Mouse (Mus musculus): ENCODE data around the gene Nol10. TPM values are rescaled to one million over a fixed set of nuclear protein-coding genes. Genes with fewer than 3 reads are reported as not detected.

The Nol10 gene
- 1 to 10 TPM; 5.6 to 7.6 TPM for total RNA-seq (2021)
- long read RNA-seq, experiment 1, partial matches to known transcripts = 1 of 2 reads
- long read RNA-seq, experiment 1, other reads (novel, unspliced or antisense) = 0 of 2 reads
- long read RNA-seq, experiment 2 = 0 reads

DNA sequence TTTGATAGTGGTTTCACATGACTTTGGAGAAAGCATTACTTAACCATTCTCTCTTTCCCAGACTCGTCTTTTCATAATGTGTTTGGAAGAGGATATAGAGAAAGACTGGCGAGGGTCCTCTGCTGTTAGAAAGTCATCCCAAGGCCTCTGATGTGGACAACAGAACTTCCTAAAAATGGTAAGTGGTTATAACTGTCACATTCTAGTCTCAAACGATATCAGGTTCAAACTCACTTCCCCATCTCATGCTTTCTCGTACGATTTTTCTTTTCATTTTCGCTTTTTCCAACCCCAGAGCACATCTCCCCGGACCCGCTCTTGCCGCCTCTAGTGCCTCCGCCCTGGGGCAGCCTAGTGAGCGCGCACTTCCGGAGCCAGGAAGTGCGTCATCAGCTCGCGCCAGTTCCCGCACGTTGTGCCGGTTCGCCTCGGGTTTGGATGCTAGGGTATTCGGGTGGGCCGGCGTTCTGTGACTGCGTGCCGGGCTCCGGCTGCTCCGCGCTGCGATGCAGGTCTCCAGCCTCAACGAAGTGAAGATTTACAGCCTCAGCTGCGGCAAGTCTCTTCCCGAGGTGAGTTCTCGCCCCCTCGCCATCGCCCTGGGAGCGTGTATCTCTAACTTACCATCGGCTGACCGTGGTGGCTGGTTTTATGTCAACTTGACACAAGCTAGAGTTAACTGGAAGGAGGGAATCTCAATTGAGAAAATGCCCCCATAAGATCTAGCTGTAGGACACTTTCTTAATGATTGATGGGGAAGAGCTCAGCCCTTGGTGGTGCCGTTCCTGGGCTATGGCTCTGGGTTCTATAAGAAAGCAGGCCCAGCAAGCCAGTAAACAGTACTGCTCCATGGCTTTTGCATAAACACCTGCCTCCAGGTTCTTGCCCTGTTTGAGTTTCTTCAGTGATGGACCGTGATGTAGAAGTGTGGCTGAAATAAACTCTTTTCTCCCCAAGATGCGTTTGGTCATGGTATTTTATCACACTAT lies at the start of gene Nol10:
Nol10 (plus strand) TSS at position 411 of the 989 bp plus-strand sequence.
- peak; percentile 78 to 80 for DNase-seq
- intact Hi-C loops (cut with DNase I) = no loop called here

DNA sequence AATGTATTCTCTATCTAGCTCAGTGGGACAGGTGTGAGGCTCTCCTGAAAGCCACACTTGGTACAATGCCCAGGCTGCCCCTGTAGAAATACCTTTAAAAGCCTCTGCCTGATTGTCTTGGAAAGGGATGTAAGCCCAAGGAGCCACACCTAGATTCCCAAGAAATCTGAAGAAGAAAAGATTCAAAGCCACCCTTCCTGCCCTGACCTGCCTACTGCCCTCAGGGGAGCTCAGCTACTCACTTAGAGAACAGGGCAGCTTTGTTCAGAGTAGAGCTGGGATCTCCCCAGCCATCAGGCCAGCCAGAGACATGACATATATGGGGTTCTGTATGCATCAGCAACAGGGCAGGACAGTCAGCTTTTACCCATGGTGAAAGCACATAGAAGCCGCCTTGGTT lies 48.4 kb upstream of the Nol10 start:
- DNase-seq = no peak
- intact Hi-C loops (cut with DNase I) = no loop called here

- intact Hi-C loops (cut with DNase I) = no loop called here
- DNase-seq = no peak
These were observed 42.8 kb upstream of the Nol10 start for GRCm38 (mm10) chr12:17305445-17305844.

GRCm38 (mm10) chr12:17308246-17308645 lies 40.0 kb upstream of the Nol10 start:
- intact Hi-C loops (cut with DNase I) = no loop called here
- DNase-seq = no peak

DNA sequence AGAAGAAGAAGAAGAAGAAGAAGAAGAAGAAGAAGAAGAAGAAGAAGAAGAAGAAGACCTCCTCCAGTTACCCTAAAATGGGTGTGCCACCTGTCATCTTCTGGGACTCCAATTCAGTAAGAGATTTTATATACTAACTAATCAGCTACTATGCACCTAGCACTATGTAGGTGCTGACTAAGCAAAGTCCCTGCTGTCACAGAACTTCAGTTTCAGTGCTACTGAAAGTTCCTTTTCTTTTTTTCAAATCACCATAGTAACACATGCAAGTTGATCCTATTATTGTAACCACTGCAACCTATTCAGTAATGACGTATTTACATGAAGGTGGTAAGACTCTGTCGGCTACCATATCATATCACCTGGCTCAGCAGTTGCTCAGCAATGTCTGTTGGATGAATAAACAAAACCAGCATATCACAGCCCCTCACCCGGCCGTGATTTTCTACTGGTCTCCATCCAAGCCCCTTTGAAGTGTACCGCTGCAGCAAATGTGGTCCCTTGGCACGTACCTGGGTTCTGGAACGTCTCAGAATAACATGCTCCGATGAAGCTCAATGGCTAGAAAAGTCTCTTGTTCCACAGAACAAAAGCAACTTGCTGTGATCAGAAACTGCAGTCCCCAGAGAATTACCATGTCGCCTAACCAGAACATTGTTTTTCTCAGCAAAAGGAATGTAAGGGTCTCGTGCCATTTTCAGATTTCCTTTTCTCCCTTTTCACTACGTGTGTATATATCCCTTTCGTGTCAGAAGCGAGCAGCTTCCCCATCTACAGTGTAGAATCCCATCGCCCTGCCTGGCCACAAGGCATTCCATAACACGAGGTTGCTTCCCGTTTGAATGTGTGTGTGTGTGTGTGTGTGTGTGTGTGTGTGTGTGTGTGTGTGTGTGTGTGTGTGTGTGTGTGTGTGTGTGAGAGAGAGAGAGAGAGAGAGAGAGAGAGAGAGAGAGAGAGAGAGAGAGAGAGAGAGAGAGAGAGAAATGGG lies 37.1 kb upstream of the Nol10 start:
- intact Hi-C loops (cut with DNase I) = no loop called here
- DNase-seq = no peak

DNA sequence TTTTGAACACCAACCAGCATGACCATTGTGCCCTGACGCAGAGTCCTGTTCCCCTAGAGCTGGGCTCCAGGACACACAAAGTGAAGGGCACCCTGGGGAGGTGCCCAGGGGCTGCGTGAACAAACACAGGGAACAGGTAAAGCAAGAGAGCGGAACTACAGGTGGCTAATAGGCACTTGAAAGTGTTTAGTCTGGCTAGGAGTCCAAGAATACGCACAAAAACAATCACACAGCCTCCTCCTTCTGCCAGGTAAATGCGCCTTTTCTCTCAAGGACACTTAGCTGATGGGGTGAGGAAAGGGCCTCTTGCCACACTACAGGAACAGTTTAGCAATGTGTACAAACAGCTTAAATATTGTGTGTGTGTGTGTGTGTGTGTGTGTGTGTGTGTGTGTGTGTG lies 32.2 kb upstream of the Nol10 start:
- intact Hi-C loops (cut with DNase I) = no loop called here
- DNase-seq = no peak

DNA sequence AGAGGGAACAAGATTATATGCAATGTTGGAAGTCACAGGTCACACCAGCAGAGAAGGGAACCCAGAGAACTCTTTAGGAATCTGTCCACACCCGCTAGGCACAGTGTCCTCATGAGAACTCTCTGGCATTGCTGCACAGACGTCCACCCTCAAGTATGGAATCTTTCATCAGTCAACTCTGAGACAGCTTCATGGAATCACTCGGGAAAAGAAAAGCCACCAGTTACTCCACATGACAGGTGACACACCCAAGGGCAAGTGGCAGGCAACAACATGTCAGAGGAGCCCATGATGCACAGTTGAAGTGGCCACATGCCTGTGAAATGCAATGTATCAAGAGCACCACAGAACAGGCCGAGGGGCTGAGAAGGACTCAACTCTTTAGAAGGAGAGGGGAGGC lies 30.3 kb upstream of the Nol10 start:
- intact Hi-C loops (cut with DNase I) = no loop called here
- no peak for DNase-seq

- intact Hi-C loops (cut with DNase I) = no loop called here
- DNase-seq = no peak
These were observed 29.8 kb upstream of the Nol10 start for GRCm38 (mm10) chr12:17318453-17318852.

DNA sequence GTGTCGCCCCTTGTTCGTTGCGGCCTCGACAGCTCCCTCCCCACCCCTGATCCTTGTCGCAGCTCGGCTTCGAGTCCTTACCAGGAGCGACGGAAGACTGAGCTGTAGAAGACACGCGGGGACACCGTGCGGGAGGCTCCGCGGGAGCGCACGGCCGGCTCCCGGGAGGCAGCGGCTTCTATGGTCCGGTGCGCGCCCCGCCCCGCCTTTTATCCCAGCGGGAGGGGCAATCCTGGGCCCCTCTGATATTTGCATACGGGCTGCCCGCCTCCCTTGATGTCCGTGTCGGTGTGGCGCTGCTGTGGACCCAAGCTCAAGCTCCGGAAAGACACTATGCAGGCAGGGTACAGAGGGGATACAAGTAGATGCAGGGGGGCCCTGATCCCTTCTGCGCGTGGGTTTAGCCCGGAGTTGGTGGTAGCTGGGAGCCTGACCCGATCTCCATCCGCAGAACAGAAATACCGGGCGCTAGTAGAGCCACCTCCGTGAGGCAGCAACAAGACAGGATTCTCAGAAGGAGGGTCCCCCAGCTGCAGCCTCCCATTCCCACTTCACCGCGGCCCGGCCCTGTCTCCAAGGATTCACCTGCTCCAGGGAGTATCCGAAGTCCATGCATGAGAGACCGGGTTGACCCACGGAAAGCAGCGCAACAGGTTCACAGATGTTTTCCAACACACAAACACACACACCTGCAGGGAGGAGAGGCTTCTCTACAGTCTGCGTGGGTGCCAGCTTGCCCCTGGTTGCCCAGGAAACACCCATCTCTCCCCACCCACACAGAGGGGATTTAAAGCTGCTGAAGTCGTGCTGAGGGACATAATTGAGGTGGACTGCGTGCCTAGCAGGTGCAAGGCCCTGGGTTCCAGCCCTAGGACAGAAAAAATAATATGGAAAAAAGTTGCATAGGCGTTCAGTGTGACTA lies 23.4 kb upstream of the Nol10 start:
- no peak for DNase-seq
- intact Hi-C loops (cut with DNase I) = no loop called here

GRCm38 (mm10) chr12:17329259-17329658 lies 19.0 kb upstream of the Nol10 start, which contains the start of gene Atp6v1c2:
TSS of gene Atp6v1c2 (minus strand) at chr12:17329359.
- intact Hi-C loops (cut with DNase I) = no loop called here
- DNase-seq = no peak

GRCm38 (mm10) chr12:17333459-17333858 lies 14.8 kb upstream of the Nol10 start:
- intact Hi-C loops (cut with DNase I) = no loop called here
- DNase-seq = no peak

DNA sequence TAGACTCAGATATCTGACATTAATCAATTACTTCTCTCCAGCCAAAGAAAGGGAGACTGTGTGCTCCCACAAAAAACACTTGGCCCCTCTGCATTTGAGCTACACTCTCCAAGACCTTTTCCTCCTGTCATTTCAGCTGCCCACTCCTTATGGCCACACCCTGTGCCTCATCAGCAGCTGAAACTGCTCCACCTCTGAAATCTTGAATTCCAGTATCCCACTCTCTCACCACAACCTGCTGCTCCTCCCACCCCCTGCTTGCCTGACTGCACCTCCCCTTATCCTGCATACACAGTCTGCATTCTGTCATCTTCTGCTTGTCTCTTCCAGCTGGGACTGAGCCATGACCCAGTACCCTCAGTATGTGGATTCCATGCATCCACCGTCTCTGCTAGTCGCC lies 9.9 kb upstream of the Nol10 start:
- no peak for DNase-seq
- intact Hi-C loops (cut with DNase I) = no loop called here

DNA sequence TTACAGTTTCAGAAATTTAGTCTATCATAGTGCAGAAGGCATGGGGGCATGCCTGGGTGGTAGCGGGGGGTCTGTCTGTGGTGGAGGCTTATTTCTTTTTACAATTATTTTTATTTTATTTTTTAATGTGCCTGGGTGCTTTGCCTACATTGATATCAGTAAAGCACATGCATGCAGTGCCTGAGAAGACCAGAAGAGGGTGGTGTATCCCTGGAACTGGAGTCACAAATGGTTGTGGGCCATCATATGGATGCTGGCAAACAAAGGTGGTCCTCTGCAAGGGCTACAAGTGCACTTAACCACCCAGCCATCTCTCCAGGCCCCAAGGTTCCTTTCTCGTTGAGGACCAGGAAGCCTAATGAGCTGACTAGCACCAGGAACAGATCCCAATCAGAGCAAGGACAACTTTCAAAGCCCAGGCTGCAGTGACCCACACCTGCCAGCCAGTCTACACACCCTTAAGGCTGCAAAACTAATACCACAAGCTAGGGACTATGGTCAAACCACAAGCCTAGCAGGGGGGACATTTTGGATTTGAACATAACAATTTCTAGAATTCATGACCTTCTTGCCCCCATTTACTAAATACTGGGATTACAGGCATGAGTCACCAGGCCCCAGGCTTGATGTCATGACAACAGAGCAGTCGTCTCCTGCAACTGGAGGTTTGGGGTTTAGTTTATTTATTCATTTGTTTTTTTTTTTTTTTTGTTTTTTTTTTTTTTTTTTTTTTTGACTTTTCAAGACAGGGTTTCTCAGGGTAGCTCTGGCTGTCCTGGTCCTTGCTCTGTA lies 8.9 kb upstream of the Nol10 start:
- DNase-seq = no peak
- intact Hi-C loops (cut with DNase I) = no loop called here

DNA sequence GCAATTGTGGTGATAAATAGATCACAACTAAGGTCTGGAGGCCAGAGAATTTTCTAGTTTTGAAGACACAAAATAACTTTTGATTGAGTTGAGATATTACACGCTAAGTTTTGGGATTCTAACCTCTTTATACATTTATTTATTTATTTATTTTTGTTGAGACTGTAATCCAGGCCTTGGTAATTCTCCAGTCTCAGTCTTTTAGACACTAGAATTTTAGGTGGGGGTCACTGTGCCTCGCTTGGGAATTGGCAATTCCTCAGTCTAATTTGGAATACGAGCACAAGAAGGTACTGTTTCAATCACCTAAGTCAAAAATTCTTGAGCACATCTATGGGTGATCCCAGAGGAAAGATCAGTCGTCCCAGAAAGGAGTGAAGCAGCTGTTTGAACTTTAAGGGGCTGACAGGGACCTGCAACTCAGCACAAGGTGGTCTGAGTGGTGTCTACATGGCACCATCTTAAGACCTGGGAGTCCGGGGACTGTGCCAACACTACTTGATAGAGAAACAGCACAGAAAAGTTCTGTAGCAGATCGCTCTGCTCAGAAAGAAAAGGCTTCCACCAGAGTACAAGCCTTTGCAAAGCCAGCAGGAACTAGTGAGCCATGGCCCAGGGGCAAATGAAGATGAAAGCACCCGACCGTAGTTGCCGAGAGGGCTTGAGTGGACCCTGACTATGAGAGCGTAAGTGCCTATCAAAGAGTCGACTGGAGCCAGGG lies 771 bp upstream of the Nol10 start:
- intact Hi-C loops (cut with DNase I) = no loop called here
- DNase-seq = no peak

DNA sequence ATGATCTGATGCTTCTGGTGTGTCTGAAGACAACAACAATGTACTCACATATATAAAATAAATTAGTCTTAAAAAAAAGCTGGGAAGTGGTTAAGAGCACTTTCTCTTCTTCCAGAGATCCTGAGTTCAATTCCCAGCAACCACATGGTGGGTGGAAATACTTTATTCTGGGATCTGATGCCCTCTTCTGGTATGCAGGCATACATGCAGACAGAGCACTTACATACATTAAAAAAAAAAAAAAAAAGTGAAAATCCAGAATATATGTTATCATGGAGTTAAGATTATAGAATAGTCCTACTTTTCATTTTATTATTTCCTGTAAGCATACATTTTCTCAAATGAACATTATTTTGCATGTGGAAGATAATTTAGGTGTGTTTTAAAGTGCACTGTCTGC lies 1.8 kb downstream of the Nol10 start:
- DNase-seq = no peak
- intact Hi-C loops (cut with DNase I) = no loop called here

DNA sequence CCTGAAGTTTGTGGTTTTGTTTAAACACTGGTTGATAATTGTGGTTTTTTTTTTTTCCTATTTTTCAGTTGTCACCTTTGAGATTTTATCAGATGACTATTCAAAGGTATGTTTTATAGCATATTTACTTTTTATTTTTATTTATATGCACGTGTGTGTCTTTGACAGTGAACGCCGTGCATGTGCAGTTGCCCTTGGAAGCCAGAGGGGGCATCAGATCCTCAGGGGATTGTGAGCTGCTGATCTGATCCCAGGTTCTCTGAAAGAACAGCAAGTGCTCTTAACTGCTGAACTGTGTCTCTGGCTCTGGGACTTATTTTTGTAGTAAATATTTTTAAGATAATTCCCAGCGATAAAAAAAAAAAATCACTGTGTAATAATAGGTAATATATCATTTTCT lies 8.6 kb downstream of the Nol10 start:
- DNase-seq = no peak
- intact Hi-C loops (cut with DNase I) = no loop called here

DNA sequence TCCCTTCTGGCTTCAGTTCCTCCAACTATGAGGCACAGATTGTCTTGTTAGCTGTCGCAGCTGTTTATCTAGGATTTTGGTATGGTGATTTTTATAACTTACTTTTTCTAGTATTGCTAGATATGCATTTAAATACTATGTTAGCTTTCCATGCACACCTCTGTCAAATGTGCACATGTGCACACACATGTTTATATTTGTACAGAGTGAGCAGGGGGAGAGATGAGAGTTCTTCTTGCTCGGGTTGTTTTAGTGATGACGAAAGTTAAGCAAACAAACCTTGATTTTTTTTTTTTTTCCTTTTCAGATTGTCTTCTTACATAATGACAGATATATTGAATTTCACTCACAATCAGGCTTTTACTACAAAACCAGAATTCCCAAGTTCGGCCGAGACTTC lies 9.5 kb downstream of the Nol10 start:
- intact Hi-C loops (cut with DNase I) = no loop called here
- DNase-seq = no peak

DNA sequence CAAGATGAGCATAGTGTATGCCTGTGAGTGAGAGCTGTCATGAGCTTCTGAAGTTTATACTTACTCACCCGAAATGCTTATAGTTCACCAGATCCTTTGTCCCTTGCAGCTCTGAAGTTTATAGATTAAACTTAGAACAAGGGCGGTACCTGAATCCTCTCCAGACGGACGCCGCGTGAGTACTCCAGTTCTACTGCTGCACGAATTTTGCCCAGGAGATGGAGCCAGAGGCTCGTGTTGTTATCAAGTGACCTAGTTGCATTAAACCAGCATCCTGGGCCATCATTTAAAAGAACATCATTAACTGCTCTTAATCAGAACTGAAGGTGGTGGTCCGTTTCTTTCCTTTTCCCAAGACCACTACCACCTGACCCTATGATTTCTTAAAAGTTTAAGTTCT lies 10.7 kb downstream of the Nol10 start:
- intact Hi-C loops (cut with DNase I) = no loop called here

More for the DNA sequence above, 10.7 kb downstream of the Nol10 start:
- DNase-seq = no peak
